Mouse (Mus musculus): ENCODE results near the gene Psma5. TPM values are rescaled to one million over a fixed set of nuclear protein-coding genes. Genes with fewer than 3 reads are reported as not detected.

Psma5 gene
- polyA plus RNA-seq, 2 experiments from 2014 or later: 180 to 185 TPM

- no peak for ATAC-seq
Observed at GRCm38 (mm10) chr3:108306387-108306786, 49.7 kb downstream of the Psma5 start.

GRCm38 (mm10) chr3:108307485-108307884, 50.8 kb downstream of the Psma5 start:
- no peak for ATAC-seq

- ATAC-seq: no peak
Observed at GRCm38 (mm10) chr3:108310921-108311341, 54.2 kb downstream of the Psma5 start.

GRCm38 (mm10) chr3:108311688-108312087, 55.0 kb downstream of the Psma5 start:
- ATAC-seq: no peak

DNA sequence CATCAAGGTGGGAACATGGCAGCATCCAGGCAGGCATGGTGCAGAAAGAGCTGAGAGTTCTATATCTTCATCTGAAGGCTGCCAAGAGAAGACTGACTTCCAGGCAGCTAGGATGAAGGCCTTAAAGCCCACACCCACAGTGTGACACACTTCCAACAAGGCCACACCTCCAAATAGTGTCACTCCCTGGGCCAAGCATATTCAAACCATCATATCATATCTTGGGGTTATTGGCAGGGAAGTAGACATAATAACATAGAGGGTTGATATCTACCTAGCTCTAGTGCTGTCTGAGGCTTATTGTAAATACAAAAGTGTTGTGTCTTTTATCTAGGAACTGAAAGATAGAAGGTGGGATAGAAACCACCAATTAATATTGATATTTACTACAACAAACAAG, 55.7 kb downstream of the Psma5 start:
- ATAC-seq: no peak

DNA sequence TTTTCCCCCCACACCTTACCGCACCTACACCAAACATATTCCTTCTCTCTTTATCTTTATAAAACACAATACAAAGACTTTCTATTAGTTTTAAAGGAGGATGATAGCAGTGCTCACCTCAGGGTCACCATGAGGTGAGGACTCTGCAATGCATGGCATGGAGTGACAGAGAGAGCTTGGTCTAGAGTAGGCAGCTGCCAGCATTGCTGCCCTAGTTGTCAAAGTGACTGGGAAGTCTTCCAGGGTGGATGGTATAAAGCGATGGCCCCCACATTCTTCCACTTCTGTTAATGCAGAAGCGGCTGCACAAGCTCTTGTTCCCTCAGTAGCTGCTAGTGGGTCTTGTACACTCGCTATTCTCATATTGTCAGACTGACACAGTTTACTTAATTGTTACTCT, 56.4 kb downstream of the Psma5 start:
- ATAC-seq: no peak

DNA sequence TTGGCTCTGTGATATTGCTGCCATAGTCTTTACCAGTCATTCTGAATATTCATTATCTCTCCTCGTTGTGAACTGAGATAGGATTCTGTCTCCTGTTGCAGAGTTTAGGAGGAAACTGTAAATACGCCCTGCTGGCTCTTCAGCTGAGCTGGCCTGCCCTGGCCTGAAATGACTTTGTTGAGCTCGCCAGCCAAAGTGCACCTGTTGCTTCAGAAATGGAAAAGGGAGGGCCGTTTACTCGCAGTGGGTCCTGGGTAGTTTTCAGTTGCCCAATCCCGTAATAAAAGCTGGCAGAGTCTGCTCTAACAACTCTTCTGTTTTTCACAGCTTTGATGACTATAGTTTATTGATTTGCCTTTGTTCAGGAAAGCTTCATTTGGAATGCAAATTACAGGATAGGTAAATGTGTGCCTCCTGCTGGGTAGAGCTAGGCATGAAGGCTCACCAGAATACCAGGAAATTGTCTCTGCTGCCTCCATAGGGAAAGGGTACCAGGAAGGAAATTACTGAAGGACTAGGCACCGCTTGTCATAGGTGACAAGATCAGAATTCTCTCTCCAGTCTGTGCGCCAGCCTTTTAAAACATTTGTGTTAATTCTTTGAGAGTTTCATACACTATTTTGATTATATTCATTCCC, 57.4 kb downstream of the Psma5 start:
- ATAC-seq: no peak

DNA sequence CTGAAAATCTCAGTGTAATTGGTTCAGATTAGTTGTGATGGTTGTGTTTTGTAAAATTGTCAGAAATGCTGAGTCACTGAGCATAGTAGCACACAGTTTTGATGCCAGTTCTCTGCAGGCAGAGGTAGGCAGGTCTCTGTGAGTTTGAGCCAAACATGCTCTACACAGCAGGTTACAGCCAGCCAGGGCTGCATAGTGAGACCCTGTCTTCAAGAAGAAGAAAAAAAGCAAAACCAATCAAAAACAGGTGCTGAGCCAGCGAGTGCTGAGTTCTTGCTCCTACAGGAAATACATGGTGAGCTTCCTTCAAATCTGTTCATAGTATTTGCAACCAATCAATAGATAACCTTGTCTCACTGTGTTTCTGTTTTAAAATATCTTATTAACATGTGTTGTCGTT, 61.8 kb downstream of the Psma5 start:
- ATAC-seq: no peak

GRCm38 (mm10) chr3:108321671-108322070, 64.9 kb downstream of the Psma5 start:
- no peak for ATAC-seq

- no peak for ATAC-seq
Observed at GRCm38 (mm10) chr3:108322136-108322535, 65.4 kb downstream of the Psma5 start.

- no peak for ATAC-seq
Observed at GRCm38 (mm10) chr3:108322962-108323361, 66.2 kb downstream of the Psma5 start.

GRCm38 (mm10) chr3:108324837-108325236, 68.1 kb downstream of the Psma5 start:
- ATAC-seq: no peak

DNA sequence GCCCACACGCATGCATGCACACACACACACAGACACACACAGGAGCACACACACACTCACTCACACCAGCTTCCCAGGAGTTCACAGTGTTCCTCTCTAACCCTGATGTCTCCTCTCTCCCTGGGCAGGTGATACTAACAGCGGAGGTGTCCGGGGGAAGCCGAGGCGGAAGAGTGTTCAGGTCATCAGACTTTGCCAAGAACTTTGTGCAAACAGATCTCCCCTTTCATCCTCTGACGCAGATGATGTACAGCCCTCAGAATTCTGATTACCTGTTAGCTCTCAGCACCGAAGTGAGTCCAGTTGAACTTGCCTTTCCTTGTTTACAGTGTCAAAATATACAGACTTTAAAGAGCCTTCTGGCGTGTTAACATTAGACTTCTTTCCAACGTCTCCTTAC, 68.8 kb downstream of the Psma5 start:
- ATAC-seq: no peak

DNA sequence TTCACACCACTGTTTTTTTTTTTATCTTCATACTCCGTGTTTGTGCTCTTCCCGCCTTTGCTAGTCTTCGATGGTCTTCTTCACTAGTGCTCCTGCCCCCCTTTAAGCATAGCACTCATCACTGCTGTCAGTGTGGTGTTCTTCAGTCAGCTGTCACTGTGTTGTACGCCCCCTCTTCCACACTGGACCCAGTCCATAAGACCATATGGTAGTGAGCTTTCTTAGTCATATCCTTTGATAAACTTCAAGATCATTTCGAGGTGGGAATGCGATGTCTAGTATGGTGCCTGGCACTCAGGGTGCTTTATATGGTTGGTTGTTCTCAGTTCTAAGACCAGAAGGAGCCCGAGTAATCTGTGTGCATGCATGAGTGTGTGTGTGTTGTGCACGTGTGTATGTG, 70.5 kb downstream of the Psma5 start:
- ATAC-seq: no peak

- no peak for ATAC-seq
Observed at GRCm38 (mm10) chr3:108327916-108328315, 71.2 kb downstream of the Psma5 start.

DNA sequence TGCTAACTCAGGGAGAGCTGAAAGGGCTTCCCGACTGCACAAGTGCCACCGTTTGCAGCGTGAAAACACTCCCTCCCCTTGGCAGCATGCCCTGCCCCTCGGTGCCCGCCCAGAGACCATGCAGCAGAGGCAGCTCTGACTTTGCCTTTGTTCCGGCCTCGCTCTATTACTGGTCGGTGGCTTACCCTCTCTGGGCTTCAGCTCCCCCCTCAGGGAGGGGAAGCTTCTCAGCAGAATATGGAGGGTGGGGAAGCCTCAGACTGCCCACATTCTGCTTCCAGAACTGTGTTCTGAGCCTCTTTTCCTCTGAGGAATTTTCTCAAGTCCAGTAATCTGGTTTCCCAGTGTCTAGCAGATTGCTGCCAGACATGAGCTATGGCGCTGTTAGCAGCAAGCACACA, 71.7 kb downstream of the Psma5 start:
- ATAC-seq: no peak

Other genes starting within 250 kb of the Psma5 start
- 1 to 10 TPM; 2.8 to 3.4 TPM for gene Gstm1, start 239.0 kb upstream of the Psma5 start, polyA plus RNA-seq (2017; shearing (Covaris generic))
- 1 to 10 TPM; 4.4 to 5.7 TPM for gene Gstm4, start 212.0 kb upstream of the Psma5 start, polyA plus RNA-seq (2017; shearing (Covaris generic))
- gene Ampd2, start 170.3 kb upstream of the Psma5 start, polyA plus RNA-seq (2017; shearing (Covaris generic)): 10 to 100 TPM; 22.4 to 48.3 TPM
- gene Gnat2, start 164.1 kb upstream of the Psma5 start, polyA plus RNA-seq (2017; shearing (Covaris generic)): not detected
- 10 to 100 TPM; 95.0 to 98.5 TPM for gene Gnai3, start 110.8 kb upstream of the Psma5 start, polyA plus RNA-seq (2017; shearing (Covaris generic))
- gene Gpr61, start 102.0 kb upstream of the Psma5 start, polyA plus RNA-seq (2017; shearing (Covaris generic)): under 1 TPM in 1 of 2 experiments, not detected in 1; 0.15 TPM
- under 1 TPM; 0.32 to 0.54 TPM for gene Amigo1, start 70.6 kb upstream of the Psma5 start, polyA plus RNA-seq (2017; shearing (Covaris generic))
- gene Cyb561d1, start 55.7 kb upstream of the Psma5 start, polyA plus RNA-seq (2017; shearing (Covaris generic)): 1 to 10 TPM; 7.7 to 8.8 TPM
- 1 to 10 TPM; 4.9 to 8.5 TPM for gene Atxn7l2, start 46.0 kb upstream of the Psma5 start, polyA plus RNA-seq (2017; shearing (Covaris generic))
- gene Sypl2, start 30.3 kb upstream of the Psma5 start, polyA plus RNA-seq (2017; shearing (Covaris generic)): under 1 TPM in 1 of 2 experiments, not detected in 1; 0.08 TPM
- under 1 TPM in 1 of 2 experiments, not detected in 1; 0.09 TPM for gene Sort1, start 27.2 kb downstream of the Psma5 start, polyA plus RNA-seq (2017; shearing (Covaris generic))
- not detected for gene Mybphl, start 108.0 kb downstream of the Psma5 start, polyA plus RNA-seq (2017; shearing (Covaris generic))
- 1 to 10 TPM; 1.7 to 3.4 TPM for gene Psrc1, start 126.9 kb downstream of the Psma5 start, polyA plus RNA-seq (2017; shearing (Covaris generic))
- 1 to 10 TPM in 1 of 2 experiments, under 1 TPM in 1; 0.61 to 2.1 TPM for gene Celsr2, start 158.6 kb downstream of the Psma5 start, polyA plus RNA-seq (2017; shearing (Covaris generic))
- gene Sars, start 188.3 kb downstream of the Psma5 start, polyA plus RNA-seq (2017; shearing (Covaris generic)): 100 to 1,000 TPM; 164 to 188 TPM

All from CD4-positive, CD25-positive, alpha-beta regulatory T cell, adult 4 months (primary cell).